Mouse (Mus musculus): Measurements from ENCODE around the gene Fads6.

DNA sequence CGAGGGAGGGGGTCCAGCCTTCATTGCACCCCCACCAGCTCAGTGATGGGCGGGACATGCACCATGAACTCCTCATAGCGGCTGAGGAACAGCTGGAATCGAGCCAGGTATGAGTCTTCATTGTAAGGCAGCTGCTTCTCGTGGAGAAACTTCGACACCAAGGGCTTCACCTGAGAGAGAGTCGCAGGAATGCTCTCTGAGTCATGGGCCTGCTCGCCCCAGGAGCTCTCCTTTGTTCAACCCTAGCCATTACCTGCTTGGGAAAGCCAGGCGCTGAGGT, 14.0 kb downstream of the Fads6 start:
- TF ChIP-seq FLI1 (IDR thresholded peaks at IDR 0.05; ENCODE audit: low read length) = no peak
- TF ChIP-seq GATA1 (IDR thresholded peaks at IDR 0.05; ENCODE audit: borderline replicate concordance, low read length) = no peak

Measured in megakaryocyte, embryonic 14.5 days (primary cell).